Mouse (Mus musculus): ENCODE data around the gene Gm3336. TPM values are rescaled to one million over a fixed set of nuclear protein-coding genes. Genes with fewer than 3 reads are reported as not detected.

Gene Gm3336
- polyA plus RNA-seq (2014; fragmentation: Illumina TruSeq; extraction: RNeasy Lipid Tissue Mini Kit (QIAGEN cat#74804); ENCODE audit: low read depth, low replicate concordance): not detected

DNA sequence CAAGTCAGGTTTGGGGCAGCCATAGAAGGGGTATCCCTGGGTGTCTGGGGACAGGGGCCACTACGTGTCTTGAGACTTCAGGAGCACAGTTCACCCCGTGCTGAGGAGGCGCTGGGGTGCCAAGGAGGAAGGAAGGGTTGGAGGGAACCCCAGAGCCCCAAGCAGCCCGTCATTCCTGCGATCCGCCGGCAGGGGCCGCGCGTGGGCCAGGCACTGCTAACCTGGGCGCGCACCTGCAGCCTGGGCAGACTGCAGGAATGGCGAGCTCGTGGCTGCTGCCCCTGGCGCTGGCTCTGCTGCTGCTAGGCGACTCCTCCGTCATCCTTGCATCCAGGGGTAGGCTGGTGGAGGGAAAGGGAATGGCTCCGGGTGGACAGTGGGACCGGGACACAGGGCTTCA is at the start of gene Gm3336:
Gm3336 (plus strand) TSS at position 247 of the 400 bp plus-strand sequence.

DNA sequence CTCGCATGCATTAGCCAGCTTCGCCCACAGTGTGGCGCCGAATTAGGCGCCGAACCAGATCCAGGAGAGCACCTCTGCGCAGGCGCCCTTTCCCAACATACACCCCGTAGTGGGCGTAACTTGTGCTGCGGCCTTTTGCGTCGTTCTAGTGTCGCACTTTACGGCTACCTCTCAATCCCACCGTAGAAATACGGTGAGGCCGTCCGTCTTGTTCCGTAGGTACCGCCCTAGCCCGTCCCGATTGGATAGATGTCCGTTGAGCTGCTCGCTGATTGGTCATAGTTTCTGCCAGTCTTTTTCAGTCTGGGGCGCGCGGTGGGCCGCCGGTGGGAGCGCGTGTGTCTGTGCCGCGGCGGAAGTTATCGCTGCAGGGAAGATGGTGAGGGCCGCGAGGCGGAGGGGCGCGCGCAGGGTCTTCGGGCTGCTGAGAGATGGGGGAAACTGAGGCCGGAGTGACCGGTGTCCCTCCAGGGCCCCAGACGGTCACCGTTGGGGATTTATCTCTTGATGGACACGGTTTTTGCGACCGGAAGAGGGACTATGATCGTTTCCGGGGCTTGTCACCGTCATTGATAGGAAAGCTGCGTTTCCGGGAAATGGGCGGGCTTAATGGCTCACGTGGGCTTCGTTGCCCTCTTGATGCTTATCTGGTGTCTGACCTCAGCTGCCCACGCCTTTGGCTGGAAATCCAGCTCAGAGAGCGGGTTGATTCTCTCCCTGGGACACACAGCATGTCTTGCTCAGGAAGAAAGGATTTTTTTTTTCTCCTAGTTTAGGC is 45.1 kb upstream of the Gm3336 start, which contains the start of gene Lsm4:
Lsm4 (plus strand) TSS at position 170 of the 778 bp plus-strand sequence.

DNA sequence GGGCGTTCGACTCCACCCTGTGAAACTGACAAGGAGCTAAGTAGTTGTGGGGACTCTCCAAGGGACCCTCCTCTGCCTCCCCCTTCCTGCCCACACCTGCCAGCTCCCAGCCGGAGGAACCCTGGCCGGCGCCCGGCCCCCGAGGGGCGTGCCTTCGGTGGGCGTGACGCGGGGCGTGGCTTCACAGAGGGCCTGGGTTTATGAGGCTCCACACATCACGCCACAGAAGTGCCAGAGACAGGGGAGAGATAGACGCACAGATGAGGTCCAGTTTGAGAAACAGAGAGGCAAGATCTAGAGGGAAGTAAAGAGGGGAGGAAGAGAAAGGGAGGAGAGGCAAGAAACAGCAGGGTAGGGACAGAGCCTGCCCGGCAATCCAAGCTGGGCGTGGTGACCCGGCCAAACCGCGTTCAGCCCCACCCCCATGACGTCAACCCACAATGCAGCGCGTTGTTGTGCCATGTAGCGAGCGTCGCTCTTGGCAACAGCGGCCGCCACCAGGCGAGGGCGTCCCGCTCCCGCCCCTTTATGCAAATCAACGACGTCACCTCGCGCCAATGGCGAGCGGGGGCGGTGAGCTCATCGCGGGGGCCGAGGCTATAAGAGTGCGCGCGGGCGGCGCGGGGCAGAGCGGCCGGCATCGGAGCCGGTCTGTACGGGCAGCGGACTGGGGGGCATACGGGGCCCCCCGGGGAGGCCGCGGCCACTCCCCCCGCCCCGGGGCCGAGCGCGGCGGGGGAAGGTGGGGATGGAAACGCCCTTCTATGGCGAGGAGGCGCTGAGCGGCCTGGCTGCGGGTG is 19.8 kb upstream of the Gm3336 start, which contains the start of gene Jund:
Jund (plus strand) TSS at position 640 of the 800 bp plus-strand sequence.

DNA sequence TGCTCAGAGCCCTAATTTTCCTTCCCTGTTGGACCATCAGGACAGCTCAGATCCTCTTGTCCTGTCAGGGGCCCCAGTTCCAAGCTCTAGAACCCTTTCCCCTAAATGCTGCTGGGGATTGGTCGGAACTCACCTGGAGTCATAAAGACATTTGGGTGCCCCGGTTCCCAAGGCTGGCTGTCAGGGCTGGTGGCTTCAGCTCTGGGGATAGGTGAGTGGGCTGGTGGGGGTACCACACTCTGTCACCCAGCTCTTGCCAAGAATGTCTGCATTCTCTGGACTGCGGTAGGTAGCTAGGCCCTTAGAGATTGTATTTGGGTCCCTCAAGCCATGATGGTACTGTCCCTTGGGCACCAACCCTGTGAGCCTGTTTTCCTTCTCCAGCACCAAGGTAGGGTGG is 15.1 kb upstream of the Gm3336 start, which contains the start of gene Iqcn:
Iqcn (plus strand) TSS at position 171 of the 400 bp plus-strand sequence.

DNA sequence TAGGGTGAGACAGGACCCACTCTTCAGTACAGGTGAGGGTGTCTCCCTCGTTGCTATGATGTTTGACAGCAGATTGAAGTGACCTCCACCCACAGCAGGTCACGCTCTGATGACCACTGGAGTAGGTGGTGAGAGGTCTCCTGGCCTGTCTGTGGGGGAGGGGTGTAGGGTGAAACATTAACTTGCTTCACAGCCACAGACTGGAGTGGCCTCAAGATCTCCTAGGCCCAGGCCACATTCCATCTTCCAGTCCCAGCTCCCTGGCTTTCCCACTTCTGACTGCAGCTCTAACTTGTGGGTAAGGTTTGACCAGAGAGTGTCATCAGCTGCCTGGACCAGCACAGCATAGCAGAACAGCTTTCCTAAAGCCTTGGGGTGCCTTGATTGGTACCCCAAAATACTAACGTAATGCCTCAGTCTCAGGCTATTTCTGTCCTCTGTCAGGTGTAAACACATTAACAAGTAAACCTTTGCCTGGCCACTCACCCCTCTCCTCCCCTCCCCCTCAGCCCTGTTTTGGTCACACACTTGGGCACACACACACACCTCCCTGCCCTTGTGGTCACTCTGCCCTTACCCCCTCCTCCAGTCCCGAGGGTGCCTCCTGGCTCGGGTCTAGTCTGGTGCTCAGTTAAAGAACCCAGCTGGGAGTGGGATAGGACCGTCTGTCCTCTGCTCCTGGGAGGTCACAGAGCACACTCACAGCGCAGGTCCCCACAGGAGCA is 5.3 kb downstream of the Gm3336 start, which contains the start of gene Pde4c:
Pde4c (plus strand) TSS at position 235 of the 725 bp plus-strand sequence.

DNA sequence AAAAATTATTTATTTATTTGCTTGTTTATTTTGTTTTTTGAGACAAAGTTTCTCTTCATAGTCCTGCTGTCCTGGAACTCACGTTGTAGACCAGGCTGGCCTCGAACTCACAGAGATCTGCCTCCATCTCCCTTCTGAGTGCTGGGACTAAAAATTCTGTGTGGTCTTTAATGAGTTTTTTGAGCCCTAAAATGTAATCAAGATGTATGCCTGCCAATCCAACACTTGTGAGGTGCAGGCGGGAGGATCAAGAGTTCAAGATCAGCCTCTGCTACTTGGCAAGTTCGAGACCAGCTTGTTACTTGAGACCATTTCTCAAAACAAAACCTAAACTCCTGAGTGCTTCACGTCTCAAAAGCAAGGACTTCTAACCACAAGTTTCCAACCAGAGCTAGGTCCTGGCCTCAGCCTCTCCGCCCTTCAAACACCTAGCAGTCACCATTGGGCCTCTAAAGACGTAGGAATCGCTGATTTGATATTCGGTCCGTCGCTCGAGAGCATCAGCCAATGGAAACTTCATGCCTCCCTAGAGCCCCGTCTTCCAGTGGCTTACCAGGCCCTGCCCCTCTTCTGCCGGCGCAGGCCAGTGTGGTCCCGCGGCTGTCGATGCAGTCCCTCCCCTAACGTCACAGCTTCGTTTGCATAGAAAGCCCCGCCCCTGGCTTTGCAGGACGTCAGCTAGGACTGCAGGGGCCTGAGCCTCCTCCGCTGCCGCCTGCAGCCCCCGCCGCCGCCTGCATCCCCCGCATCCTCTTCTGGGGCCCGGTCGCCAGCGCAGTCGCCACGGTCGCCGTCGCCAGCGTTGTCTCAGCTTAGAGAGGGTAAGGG is 35.9 kb downstream of the Gm3336 start, which contains the start of gene Rab3a:
Rab3a (plus strand) TSS at position 637 of the 828 bp plus-strand sequence.

DNA sequence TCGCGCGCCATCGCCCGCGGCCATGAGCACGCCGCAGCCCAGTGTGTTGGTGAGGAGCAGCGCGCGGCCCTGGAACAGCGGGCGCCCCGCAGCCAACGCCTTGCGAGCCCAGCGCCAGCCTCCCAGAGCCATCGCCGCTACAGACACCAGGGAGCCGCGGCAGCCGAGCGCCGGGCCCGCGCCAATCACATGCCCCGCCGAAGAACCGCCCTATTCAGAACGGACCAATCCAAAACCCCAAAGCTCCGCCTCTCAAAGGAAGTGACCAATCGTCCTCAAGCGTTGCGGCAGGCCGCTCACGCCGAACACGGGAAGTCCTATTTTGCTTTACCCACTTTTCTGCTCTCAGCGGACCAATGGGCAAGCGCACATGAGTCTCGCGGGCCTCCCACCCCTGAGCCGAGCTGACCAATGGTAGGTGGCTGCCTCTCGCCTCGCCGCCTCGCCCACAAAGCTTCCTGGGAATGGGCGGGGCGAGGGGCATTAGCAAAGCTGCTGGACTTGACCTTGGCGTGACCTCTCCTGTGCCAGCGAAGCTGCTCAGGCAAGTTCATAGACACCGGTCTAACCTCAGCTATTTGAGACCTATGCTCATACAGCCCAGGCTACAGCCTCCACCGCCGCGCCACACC is 42.5 kb downstream of the Gm3336 start, which contains the start of gene Mpv17l2:
Mpv17l2 (minus strand) TSS at position 172 of the 632 bp plus-strand sequence.

Other genes starting within 250 kb of the Gm3336 start
- 0.74 TPM for gene Klhl26, start 241.6 kb upstream of the Gm3336 start, polyA plus RNA-seq (2014; fragmentation: Illumina TruSeq; extraction: RNeasy Lipid Tissue Mini Kit (QIAGEN cat#74804); ENCODE audit: low read depth, low replicate concordance)
- 1.8 TPM for gene Tmem59l, start 231.2 kb upstream of the Gm3336 start, polyA plus RNA-seq (2014; fragmentation: Illumina TruSeq; extraction: RNeasy Lipid Tissue Mini Kit (QIAGEN cat#74804); ENCODE audit: low read depth, low replicate concordance)
- gene Crlf1, start 225.4 kb upstream of the Gm3336 start, polyA plus RNA-seq (2014; fragmentation: Illumina TruSeq; extraction: RNeasy Lipid Tissue Mini Kit (QIAGEN cat#74804); ENCODE audit: low read depth, low replicate concordance): 0.74 TPM
- not detected for gene Rex1bd, start 211.8 kb upstream of the Gm3336 start, polyA plus RNA-seq (2014; fragmentation: Illumina TruSeq; extraction: RNeasy Lipid Tissue Mini Kit (QIAGEN cat#74804); ENCODE audit: low read depth, low replicate concordance)
- 3.6 TPM for gene Uba52, start 207.7 kb upstream of the Gm3336 start, polyA plus RNA-seq (2014; fragmentation: Illumina TruSeq; extraction: RNeasy Lipid Tissue Mini Kit (QIAGEN cat#74804); ENCODE audit: low read depth, low replicate concordance)
- gene Fkbp8, start 190.8 kb upstream of the Gm3336 start, polyA plus RNA-seq (2014; fragmentation: Illumina TruSeq; extraction: RNeasy Lipid Tissue Mini Kit (QIAGEN cat#74804); ENCODE audit: low read depth, low replicate concordance): 3.0 TPM
- gene Kxd1, start 190.6 kb upstream of the Gm3336 start, polyA plus RNA-seq (2014; fragmentation: Illumina TruSeq; extraction: RNeasy Lipid Tissue Mini Kit (QIAGEN cat#74804); ENCODE audit: low read depth, low replicate concordance): 6.7 TPM
- 1.3 TPM for gene Ell, start 179.1 kb upstream of the Gm3336 start, polyA plus RNA-seq (2014; fragmentation: Illumina TruSeq; extraction: RNeasy Lipid Tissue Mini Kit (QIAGEN cat#74804); ENCODE audit: low read depth, low replicate concordance)
- 0.83 TPM for gene Isyna1, start 124.2 kb upstream of the Gm3336 start, polyA plus RNA-seq (2014; fragmentation: Illumina TruSeq; extraction: RNeasy Lipid Tissue Mini Kit (QIAGEN cat#74804); ENCODE audit: low read depth, low replicate concordance)
- gene Ssbp4, start 109.7 kb upstream of the Gm3336 start, polyA plus RNA-seq (2014; fragmentation: Illumina TruSeq; extraction: RNeasy Lipid Tissue Mini Kit (QIAGEN cat#74804); ENCODE audit: low read depth, low replicate concordance): not detected
- not detected for gene Lrrc25, start 102.4 kb upstream of the Gm3336 start, polyA plus RNA-seq (2014; fragmentation: Illumina TruSeq; extraction: RNeasy Lipid Tissue Mini Kit (QIAGEN cat#74804); ENCODE audit: low read depth, low replicate concordance)
- gene Gdf15, start 86.1 kb upstream of the Gm3336 start, polyA plus RNA-seq (2014; fragmentation: Illumina TruSeq; extraction: RNeasy Lipid Tissue Mini Kit (QIAGEN cat#74804); ENCODE audit: low read depth, low replicate concordance): not detected
- gene Pgpep1, start 58.2 kb upstream of the Gm3336 start, polyA plus RNA-seq (2014; fragmentation: Illumina TruSeq; extraction: RNeasy Lipid Tissue Mini Kit (QIAGEN cat#74804); ENCODE audit: low read depth, low replicate concordance): 1.2 TPM
- 1.1 TPM for gene Lsm4, start 45.3 kb upstream of the Gm3336 start, polyA plus RNA-seq (2014; fragmentation: Illumina TruSeq; extraction: RNeasy Lipid Tissue Mini Kit (QIAGEN cat#74804); ENCODE audit: low read depth, low replicate concordance)
- gene Jund, start 19.6 kb upstream of the Gm3336 start, polyA plus RNA-seq (2014; fragmentation: Illumina TruSeq; extraction: RNeasy Lipid Tissue Mini Kit (QIAGEN cat#74804); ENCODE audit: low read depth, low replicate concordance): 5.1 TPM
- gene Iqcn, start 15.1 kb upstream of the Gm3336 start, polyA plus RNA-seq (2014; fragmentation: Illumina TruSeq; extraction: RNeasy Lipid Tissue Mini Kit (QIAGEN cat#74804); ENCODE audit: low read depth, low replicate concordance): 11.0 TPM
- not detected for gene Pde4c, start 5.2 kb downstream of the Gm3336 start, polyA plus RNA-seq (2014; fragmentation: Illumina TruSeq; extraction: RNeasy Lipid Tissue Mini Kit (QIAGEN cat#74804); ENCODE audit: low read depth, low replicate concordance)
- gene Rab3a, start 36.1 kb downstream of the Gm3336 start, polyA plus RNA-seq (2014; fragmentation: Illumina TruSeq; extraction: RNeasy Lipid Tissue Mini Kit (QIAGEN cat#74804); ENCODE audit: low read depth, low replicate concordance): 0.85 TPM
- 0.29 TPM for gene Mpv17l2, start 42.4 kb downstream of the Gm3336 start, polyA plus RNA-seq (2014; fragmentation: Illumina TruSeq; extraction: RNeasy Lipid Tissue Mini Kit (QIAGEN cat#74804); ENCODE audit: low read depth, low replicate concordance)
- gene Pik3r2, start 58.2 kb downstream of the Gm3336 start, polyA plus RNA-seq (2014; fragmentation: Illumina TruSeq; extraction: RNeasy Lipid Tissue Mini Kit (QIAGEN cat#74804); ENCODE audit: low read depth, low replicate concordance): 0.84 TPM
- gene Mast3, start 86.5 kb downstream of the Gm3336 start, polyA plus RNA-seq (2014; fragmentation: Illumina TruSeq; extraction: RNeasy Lipid Tissue Mini Kit (QIAGEN cat#74804); ENCODE audit: low read depth, low replicate concordance): 1.0 TPM
- gene Il12rb1, start 89.9 kb downstream of the Gm3336 start, polyA plus RNA-seq (2014; fragmentation: Illumina TruSeq; extraction: RNeasy Lipid Tissue Mini Kit (QIAGEN cat#74804); ENCODE audit: low read depth, low replicate concordance): not detected
- 1.6 TPM for gene Arrdc2, start 121.2 kb downstream of the Gm3336 start, polyA plus RNA-seq (2014; fragmentation: Illumina TruSeq; extraction: RNeasy Lipid Tissue Mini Kit (QIAGEN cat#74804); ENCODE audit: low read depth, low replicate concordance)
- not detected for gene Kcnn1, start 144.7 kb downstream of the Gm3336 start, polyA plus RNA-seq (2014; fragmentation: Illumina TruSeq; extraction: RNeasy Lipid Tissue Mini Kit (QIAGEN cat#74804); ENCODE audit: low read depth, low replicate concordance)
- gene Ccdc124, start 155.4 kb downstream of the Gm3336 start, polyA plus RNA-seq (2014; fragmentation: Illumina TruSeq; extraction: RNeasy Lipid Tissue Mini Kit (QIAGEN cat#74804); ENCODE audit: low read depth, low replicate concordance): 0.50 TPM
- gene Slc5a5, start 174.2 kb downstream of the Gm3336 start, polyA plus RNA-seq (2014; fragmentation: Illumina TruSeq; extraction: RNeasy Lipid Tissue Mini Kit (QIAGEN cat#74804); ENCODE audit: low read depth, low replicate concordance): not detected
- gene Rpl18a, start 178.9 kb downstream of the Gm3336 start, polyA plus RNA-seq (2014; fragmentation: Illumina TruSeq; extraction: RNeasy Lipid Tissue Mini Kit (QIAGEN cat#74804); ENCODE audit: low read depth, low replicate concordance): 27.3 TPM
- gene Map1s, start 187.4 kb downstream of the Gm3336 start, polyA plus RNA-seq (2014; fragmentation: Illumina TruSeq; extraction: RNeasy Lipid Tissue Mini Kit (QIAGEN cat#74804); ENCODE audit: low read depth, low replicate concordance): 1.9 TPM

Measured in testis, adult 10 weeks (tissue).